Mouse (Mus musculus) CH12.LX (cell line): ENCODE results near the gene 2900011O08Rik.

Experiments used
- CHD2 ChIP-seq: IDR thresholded peaks from 2 replicates; pipeline ENCODE4 v1.6.1; 2011; ENCODE audit warnings: low read length, improper control_type of control experiment
- CTCF ChIP-seq, 2 experiments: IDR thresholded peaks in 1 of 2; conservative IDR thresholded peaks in 1 of 2; 2 replicates each; pipeline ENCODE4 v1.5.1; 2011 to 2012; ENCODE audit warnings: low read depth in 2 of 2, low read length in 2 of 2, improper control_type of control experiment in 1 of 2, inconsistent platforms in 1 of 2, mild to moderate bottlenecking in 1 of 2, moderate library complexity in 1 of 2
- ELF1 ChIP-seq: IDR thresholded peaks from 2 replicates; pipeline ENCODE4 v1.6.1; 2014; ENCODE audit warnings: low read depth, mild to moderate bottlenecking, inconsistent platforms, low read length, improper control_type of control experiment
- EP300 ChIP-seq: IDR thresholded peaks from 2 replicates; pipeline ENCODE4 v1.6.1; 2011; ENCODE audit warnings: low read length, improper control_type of control experiment
- ETS1 ChIP-seq: conservative IDR thresholded peaks from 2 replicates; pipeline ENCODE4 v1.6.1; 2012; ENCODE audit warnings: low read depth, mild to moderate bottlenecking, inconsistent platforms, low read length, improper control_type of control experiment, moderate library complexity
- JUND ChIP-seq: conservative IDR thresholded peaks from 2 replicates; pipeline ENCODE4 v1.6.1; 2011; ENCODE audit warnings: low read depth, low read length, improper control_type of control experiment
- MAFK ChIP-seq: IDR thresholded peaks from 2 replicates; pipeline ENCODE4 v1.6.1; 2011; ENCODE audit warnings: low read length, improper control_type of control experiment; ENCODE audit not compliant: insufficient replicate concordance
- MAX ChIP-seq: IDR thresholded peaks from 2 replicates; pipeline ENCODE4 v1.6.1; 2011; ENCODE audit warnings: low read length, improper control_type of control experiment
- POLR2A ChIP-seq: IDR thresholded peaks from 2 replicates; pipeline ENCODE4 v1.6.1; 2011; ENCODE audit warnings: low read depth, mild to moderate bottlenecking, improper control_type of control experiment, low read length
- POLR2AphosphoS2 ChIP-seq: IDR thresholded peaks from 2 replicates; pipeline ENCODE4 v1.6.1; 2011; ENCODE audit warnings: low read depth, low read length, improper control_type of control experiment
- RAD21 ChIP-seq: IDR thresholded peaks from 2 replicates; pipeline ENCODE4 v1.6.1; 2011; ENCODE audit warnings: low read depth, mild to moderate bottlenecking, low read length, improper control_type of control experiment, moderate library complexity
- TCF12 ChIP-seq: IDR thresholded peaks from 2 replicates; pipeline ENCODE4 v1.6.1; 2014; ENCODE audit warnings: low read depth, mild to moderate bottlenecking, inconsistent platforms, low read length, improper control_type of control experiment
- UBTF ChIP-seq: IDR thresholded peaks from 2 replicates; pipeline ENCODE4 v1.6.1; 2012; ENCODE audit warnings: low read depth, mild to moderate bottlenecking, inconsistent platforms, low read length, improper control_type of control experiment, moderate library complexity

DNA sequence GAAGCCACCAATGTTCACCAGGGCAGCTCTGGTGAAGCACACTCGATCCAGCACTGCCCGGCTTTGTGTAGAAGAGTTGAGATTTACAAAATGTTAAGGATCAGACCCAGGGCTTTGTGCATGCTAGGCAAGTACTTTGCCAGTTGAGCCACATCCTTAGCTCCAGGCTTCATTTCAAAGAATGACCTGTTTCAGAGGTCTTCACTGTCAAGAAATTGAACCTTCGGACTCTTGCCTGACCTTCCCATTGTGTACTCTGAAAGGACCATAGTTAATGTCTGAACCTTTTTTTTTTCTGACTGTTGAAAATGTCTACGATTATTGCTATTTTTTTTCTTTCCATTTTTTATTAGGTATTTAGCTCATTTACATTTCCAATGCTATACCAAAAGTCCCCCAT lies 23.6 kb downstream of the 2900011O08Rik start:
- no peak for TF ChIP-seq CTCF (conservative IDR thresholded peaks at IDR 0.05 in 1 of 2, IDR thresholded peaks at IDR 0.05 in 1 of 2; ENCODE audit: low read depth in 2 of 2, low read length in 2 of 2)
- no peak for TF ChIP-seq POLR2A
- no peak for TF ChIP-seq EP300
- no peak for TF ChIP-seq UBTF
- TF ChIP-seq ELF1, result no peak
- no peak for TF ChIP-seq POLR2AphosphoS2
- TF ChIP-seq TCF12, result no peak
- TF ChIP-seq CHD2, result no peak
- no peak for TF ChIP-seq MAX
- no peak for TF ChIP-seq ETS1
- no peak for TF ChIP-seq MAFK
- TF ChIP-seq RAD21, result no peak
- no peak for TF ChIP-seq JUND
